Mouse (Mus musculus) heart, postnatal 0 days (tissue): Measurements from ENCODE around the gene Ramp2. TPM values are rescaled to one million over a fixed set of nuclear protein-coding genes. Genes with fewer than 3 reads are reported as not detected.

ENCODE experiments used
- ATAC-seq: fragments of 200-750 bp; cut with Nextera tagmentation; 2 replicates; pipeline ENCODE4 v1.8.0; 2017; ENCODE audit warnings: low read depth, moderate number of reproducible peaks, moderate library complexity; ENCODE audit not compliant: insufficient read depth
- DNase-seq: peaks from one replicate; pipeline ENCODE4 v3.0.0-alpha.2; 2016; ENCODE audit warnings: low spot score
- H3K27ac ChIP-seq: fragments of 300-500 bp; sonication (generic); 2 replicates; pipeline ENCODE4 v1.5.1; 2014; ENCODE audit warnings: low read depth, mild to moderate bottlenecking
- H3K27me3 ChIP-seq: fragments of 300-500 bp; sonication (generic); 2 replicates; pipeline ENCODE4 v1.6.1; 2014; ENCODE audit warnings: low read length, mixed read lengths; ENCODE audit not compliant: control insufficient read depth, insufficient read depth
- H3K36me3 ChIP-seq: fragments of 300-500 bp; sonication (generic); replicated peaks from 2 replicates; pipeline ENCODE4 v1.6.1; 2014; ENCODE audit warnings: low read length, mixed read lengths; ENCODE audit not compliant: control insufficient read depth, insufficient read depth
- H3K4me1 ChIP-seq: fragments of 300-500 bp; sonication (generic); 2 replicates; pipeline ENCODE4 v1.6.1; 2014; ENCODE audit warnings: antibody characterized with exemption; ENCODE audit not compliant: control insufficient read depth, insufficient read depth
- H3K4me2 ChIP-seq: fragments of 300-500 bp; sonication (generic); 2 replicates; pipeline ENCODE4 v1.6.1; 2014; ENCODE audit warnings: low read depth, mild to moderate bottlenecking, low read length, moderate library complexity
- H3K4me3 ChIP-seq: fragments of 300-500 bp; sonication (generic); 2 replicates; pipeline ENCODE4 v1.5.1; 2014; ENCODE audit warnings: low read depth, low read length
- H3K9ac ChIP-seq: fragments of 300-500 bp; sonication (generic); replicated peaks from 2 replicates; pipeline ENCODE4 v1.6.1; 2014; ENCODE audit warnings: low read depth, low read length, mixed read lengths
- H3K9me3 ChIP-seq: fragments of 300-500 bp; sonication (generic); replicated peaks from 2 replicates; pipeline ENCODE4 v1.6.1; 2016; ENCODE audit warnings: low read length; ENCODE audit not compliant: control insufficient read depth
- CTCF ChIP-seq: IDR thresholded peaks from 2 replicates; pipeline ENCODE4 v1.5.1; 2016; ENCODE audit warnings: antibody characterized with exemption, control low read depth, low read depth
- EP300 ChIP-seq: IDR thresholded peaks from 2 replicates; pipeline ENCODE4 v1.6.1; 2016; ENCODE audit warnings: antibody characterized with exemption, low read depth
- WGBS: fragments of 180-500 bp; shearing (Covaris S2); extraction: QIAGEN DNeasy Blood & Tissue Kit; methylation state at CpG from one replicate; pipeline ENCODE4 v1.1.7; 2014; 5-methylcytosine and 5-hydroxymethylcytosine counted together
- polyA plus RNA-seq: library from polyadenylated mRNA; unstranded; fragments of >200 nt; fragmentation: Nextera tagmentation; extraction: Ambion mirVana; gene quantifications from 2 replicates; pipeline ENCODE4 v1.2.1, GENCODE M21; 2015
- total RNA-seq: library from RNA; depleted of rRNA; stranded (reverse); fragments of >200 nt; gene quantifications from 2 replicates; pipeline ENCODE4 v1.2.3, GENCODE M21; 2014; ENCODE audit warnings: low replicate concordance

Gene Ramp2
- total and polyA plus RNA-seq, 2 experiments from 2014 or later = 159 to 182 TPM

- Histone ChIP-seq H3K36me3 (peaks cover 22% of the 10 kb centered on the region; the same call in 1 of the 2 replicates), H3K27ac (peak within 1 kb of the TSS; percentile 82), H3K4me1 (peaks cover 43% of the 10 kb centered on the region), H3K4me2 (peak within 1 kb of the TSS; percentile 90), H3K9me3 (no peaks in the 10 kb centered on the region), H3K9ac (peak within 1 kb of the TSS; percentile 65), H3K27me3 (peaks cover 30% of the 10 kb centered on the region), H3K4me3 (peak within 1 kb of the TSS; percentile 58)
- ATAC-seq = peak; percentile 42
- DNase-seq = peak; percentile 53
- 2% methylated on average over 41 of the region's 43 CpGs for WGBS
- no peak for TF ChIP-seq CTCF
- TF ChIP-seq EP300 = no peak
Observed at GRCm38 (mm10) chr11:101259948-101260825, 14.4 kb downstream of the Ramp2 start, which contains the start of gene Wnk4. Gene Wnk4, plus strand, starts transcription at chr11:101260567.

DNA sequence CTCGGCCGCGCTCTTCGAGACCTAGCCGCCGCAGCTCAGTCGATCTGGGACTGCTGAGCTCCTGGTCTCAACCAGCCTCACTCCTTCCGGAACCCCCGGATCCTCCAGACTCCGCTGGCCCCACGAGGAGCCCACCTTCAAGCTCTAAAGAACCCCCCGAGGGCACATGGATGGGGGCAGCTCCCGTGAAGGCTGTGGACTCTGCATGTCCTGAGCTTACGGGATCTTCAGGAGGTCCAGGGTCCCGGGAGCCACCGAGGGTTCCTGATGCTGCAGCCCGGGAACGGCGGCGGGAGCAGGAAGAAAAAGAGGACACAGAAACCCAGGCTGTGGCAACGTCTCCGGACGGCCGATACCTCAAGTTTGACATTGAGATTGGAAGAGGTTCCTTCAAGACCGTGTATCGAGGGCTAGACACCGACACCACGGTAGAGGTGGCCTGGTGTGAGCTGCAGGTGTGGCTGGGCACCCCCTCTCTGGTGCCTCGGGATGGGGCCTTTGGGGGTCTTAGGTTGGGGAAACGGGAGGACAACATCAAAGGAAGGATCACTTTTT, 15.1 kb downstream of the Ramp2 start:
- Histone ChIP-seq H3K4me2 (peak overlapping the region; percentile 90), H3K36me3 (peaks cover 22% of the 10 kb centered on the region; the same call in 1 of the 2 replicates), H3K4me3 (peak overlapping the region; percentile 58), H3K4me1 (peaks cover 43% of the 10 kb centered on the region), H3K27me3 (peaks cover 37% of the 10 kb centered on the region), H3K27ac (peak overlapping the region; percentile 82), H3K9ac (peak overlapping the region; percentile 65), H3K9me3 (no peaks in the 10 kb centered on the region)
- WGBS = under 1% methylated on average over 30 of the region's 30 CpGs
- ATAC-seq (no peak), DNase-seq (no peak)
- TF ChIP-seq CTCF (no peak), EP300 (no peak)

DNA sequence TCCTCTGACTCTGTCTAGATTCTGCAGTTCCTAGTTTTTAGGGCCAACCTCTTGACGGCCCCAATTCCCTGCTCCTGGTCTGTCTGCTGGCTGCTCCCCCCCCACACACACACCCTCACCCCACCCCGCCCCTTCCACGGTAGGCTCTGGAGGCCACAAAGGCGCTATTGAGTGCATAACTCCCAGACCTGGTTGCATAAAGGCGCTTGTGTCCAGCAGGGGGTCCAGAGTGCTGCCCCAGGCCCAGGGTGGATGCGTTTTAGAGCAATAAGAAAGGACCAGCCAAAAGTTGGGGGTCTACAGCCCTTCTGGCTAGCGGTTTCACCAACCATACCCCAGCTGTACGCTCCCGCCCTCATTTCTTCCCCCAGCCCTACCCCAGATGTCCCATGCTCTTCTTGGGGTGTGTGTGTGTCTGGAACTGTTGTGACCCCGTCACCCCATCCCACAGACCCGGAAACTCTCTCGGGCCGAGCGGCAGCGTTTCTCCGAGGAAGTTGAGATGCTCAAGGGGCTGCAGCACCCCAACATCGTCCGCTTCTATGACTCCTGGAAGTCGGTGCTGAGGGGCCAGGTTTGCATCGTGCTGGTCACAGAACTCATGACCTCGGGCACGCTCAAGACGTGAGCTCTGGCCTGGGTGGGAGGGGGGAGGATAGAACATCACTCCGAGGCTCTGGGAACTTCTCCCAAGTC, 16.6 kb downstream of the Ramp2 start:
- peak overlapping the region; percentile 90 for H3K4me2 ChIP-seq
- peak overlapping the region; percentile 26 for H3K4me3 ChIP-seq
- H3K4me1 ChIP-seq = peaks cover 36% of the 10 kb centered on the region
- no peak for ATAC-seq
- WGBS = 8% methylated on average over 24 of the region's 24 CpGs
- DNase-seq = no peak
- H3K27ac ChIP-seq = no peak overlapping the region
- no peak overlapping the region for H3K9ac ChIP-seq
- H3K9me3 ChIP-seq = no peaks in the 10 kb centered on the region
- H3K36me3 ChIP-seq = peaks cover 15% of the 10 kb centered on the region; the same call in 1 of the 2 replicates
- TF ChIP-seq EP300 (no peak), CTCF (no peak)
- peaks cover 40% of the 10 kb centered on the region for H3K27me3 ChIP-seq

- TF ChIP-seq CTCF (no peak), EP300 (no peak)
- peaks cover 36% of the 10 kb centered on the region for H3K4me1 ChIP-seq
- peaks cover 5% of the 10 kb centered on the region; the same call in 1 of the 2 replicates for H3K36me3 ChIP-seq
- H3K9me3 ChIP-seq = no peaks in the 10 kb centered on the region
- WGBS = 12% methylated on average over 32 of the region's 32 CpGs
- H3K4me3 ChIP-seq = no peak overlapping the region; the same call in 1 of the 2 replicates
- ATAC-seq = no peak
- peak overlapping the region; percentile 90; the same call in 1 of the 2 replicates for H3K4me2 ChIP-seq
- no peak overlapping the region for H3K27ac ChIP-seq
- H3K9ac ChIP-seq = no peak overlapping the region
- peaks cover 40% of the 10 kb centered on the region for H3K27me3 ChIP-seq
- DNase-seq = no peak
Observed at GRCm38 (mm10) chr11:101263138-101263988, 17.5 kb downstream of the Ramp2 start.

GRCm38 (mm10) chr11:101263989-101264280, 18.1 kb downstream of the Ramp2 start:
- TF ChIP-seq CTCF (no peak), EP300 (no peak)
- H3K4me2 ChIP-seq = no peak overlapping the region
- H3K9ac ChIP-seq = no peak overlapping the region
- H3K9me3 ChIP-seq = no peaks in the 10 kb centered on the region
- peaks cover 32% of the 10 kb centered on the region for H3K4me1 ChIP-seq
- DNase-seq (no peak), ATAC-seq (no peak)
- H3K36me3 ChIP-seq = no peaks in the 10 kb centered on the region
- no peak overlapping the region for H3K4me3 ChIP-seq
- no peak overlapping the region for H3K27ac ChIP-seq
- peaks cover 40% of the 10 kb centered on the region for H3K27me3 ChIP-seq
- WGBS = 32% methylated on average over 3 of the region's 3 CpGs
